Mouse (Mus musculus) spleen, embryonic (tissue): ENCODE results near the gene Gba.

Source experiments
- CTCF ChIA-PET: fragments of 350-600 bp; sonication (Branson Sonifier 250); formaldehyde crosslinking; loops from one replicate; lab custom pipeline; 2022; lab: Charles Lee

Gene Gba

DNA sequence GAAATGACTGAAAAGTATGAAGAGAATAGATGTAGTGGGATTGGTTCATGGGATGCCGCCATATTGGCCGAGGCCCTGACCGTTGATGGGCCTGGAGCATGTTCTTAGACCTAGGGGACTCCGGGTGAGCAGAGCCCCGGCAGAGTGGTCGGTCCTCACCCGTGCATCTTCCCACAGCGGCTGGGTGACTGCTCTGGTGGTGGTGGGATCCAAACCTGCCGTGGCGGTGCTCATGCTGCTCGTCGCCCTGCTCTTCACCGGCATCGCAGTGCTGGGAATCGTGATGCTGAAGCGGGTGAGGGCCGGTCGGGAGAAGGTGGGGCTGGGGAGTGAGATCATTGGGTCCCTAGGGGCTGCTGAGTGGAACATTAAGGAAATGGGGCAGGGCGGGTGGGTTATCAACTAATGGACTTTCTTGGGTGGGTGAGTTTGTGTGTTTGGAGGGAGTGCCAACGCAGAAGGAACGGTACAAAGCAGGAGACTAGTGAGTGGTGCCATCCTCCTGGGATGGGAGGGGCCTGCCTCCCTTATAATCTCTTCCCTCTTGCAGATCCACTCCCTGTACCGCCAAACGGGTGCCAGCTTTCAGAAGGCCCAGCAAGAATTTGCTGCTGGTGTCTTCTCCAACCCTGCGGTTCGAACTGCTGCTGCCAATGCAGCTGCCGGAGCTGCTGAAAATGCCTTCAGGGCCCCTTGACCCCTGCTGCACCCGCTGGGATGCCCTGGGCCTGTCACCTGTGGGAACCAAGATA is 20.8 kb upstream of the Gba start:
- CTCF ChIA-PET, result no interaction called here

DNA sequence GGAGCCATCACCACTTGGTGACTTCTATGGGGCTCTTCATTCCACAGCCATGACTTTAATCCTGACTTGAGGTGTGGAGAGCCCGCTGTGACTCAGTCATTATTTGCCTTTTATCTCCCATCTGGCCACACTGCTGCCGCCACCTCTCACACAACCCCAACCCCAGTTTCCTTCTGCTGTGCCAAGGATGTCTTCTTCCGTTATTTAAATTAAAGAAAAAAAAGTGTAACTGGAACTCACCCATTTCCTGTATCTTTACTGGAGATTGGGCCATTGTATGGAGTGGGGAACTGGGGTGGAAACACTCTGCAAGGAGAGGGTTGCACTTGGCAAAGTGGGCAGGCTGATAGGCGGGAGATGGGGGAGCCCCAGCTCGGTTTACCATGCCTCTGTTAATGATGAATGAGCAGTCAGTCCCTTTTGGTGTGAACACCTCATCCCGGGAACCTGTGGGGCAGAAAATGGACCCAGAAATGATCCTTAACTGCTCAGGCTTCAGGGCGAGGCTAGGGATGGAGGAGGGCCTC is 20.1 kb upstream of the Gba start:
- CTCF ChIA-PET, result no interaction called here

DNA sequence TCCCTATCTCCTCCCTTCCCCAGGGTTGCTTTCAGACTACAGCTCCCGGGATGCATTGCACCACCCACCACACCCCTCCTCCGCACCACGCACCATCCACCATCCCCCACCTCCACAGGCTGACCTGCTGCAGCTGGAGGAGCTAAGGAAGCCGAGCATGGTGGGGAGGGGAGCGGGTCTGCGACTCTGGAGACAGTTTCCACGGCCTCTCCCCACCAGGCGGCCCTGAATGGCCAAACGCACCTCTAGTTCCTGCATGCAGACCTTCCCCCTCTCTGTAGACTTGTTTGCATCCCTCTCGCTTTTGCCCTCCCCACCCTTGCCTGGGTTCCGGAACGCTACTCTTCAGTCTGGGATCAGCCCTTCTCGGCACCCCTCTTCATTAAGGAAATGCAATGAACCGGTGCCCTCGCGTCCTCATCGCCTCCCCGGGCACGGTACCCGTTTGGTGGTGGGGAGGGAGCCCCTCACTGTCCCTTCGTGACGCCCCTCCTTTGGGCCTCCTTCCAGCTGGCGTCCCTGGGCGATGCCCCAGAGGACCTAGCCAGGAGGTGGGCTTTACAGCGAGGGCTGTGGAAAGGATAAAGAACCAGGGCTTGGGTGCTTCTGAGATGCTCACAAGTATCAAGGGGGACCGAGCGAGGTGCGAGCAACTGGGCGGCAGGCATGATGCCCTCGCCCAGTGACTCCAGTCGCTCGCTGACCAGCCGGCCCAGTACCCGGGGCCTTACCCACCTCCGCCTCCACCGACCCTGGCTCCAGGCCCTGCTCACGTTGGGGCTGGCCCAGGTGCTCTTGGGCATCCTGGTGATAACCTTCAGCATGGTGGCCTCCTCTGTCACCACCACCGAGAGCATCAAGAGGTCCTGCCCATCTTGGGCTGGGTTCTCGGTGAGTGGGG is 19.4 kb upstream of the Gba start, which contains the start of gene Fam189b:
Gene Fam189b, plus strand, starts transcription at position 86 of the 901 bp plus-strand sequence.
- CTCF ChIA-PET, result no interaction called here

DNA sequence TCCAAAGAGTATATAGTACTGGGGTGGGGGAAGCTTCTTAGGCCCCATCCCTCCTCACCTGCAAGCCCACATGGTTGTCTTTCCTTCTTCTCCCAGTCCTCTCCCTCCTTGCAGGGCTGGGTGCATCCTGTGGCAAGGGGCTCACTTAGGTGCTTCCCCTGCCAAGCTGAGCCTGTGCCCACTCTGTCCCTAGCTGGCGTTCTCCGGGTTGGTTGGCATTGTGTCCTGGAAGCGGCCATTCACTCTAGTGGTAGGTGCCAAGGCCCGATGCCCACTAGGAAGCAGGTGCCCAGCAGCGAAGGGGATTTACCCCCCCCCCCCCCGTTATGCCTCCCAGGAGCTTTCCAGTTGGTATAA is 18.8 kb upstream of the Gba start:
- CTCF ChIA-PET, result no interaction called here

DNA sequence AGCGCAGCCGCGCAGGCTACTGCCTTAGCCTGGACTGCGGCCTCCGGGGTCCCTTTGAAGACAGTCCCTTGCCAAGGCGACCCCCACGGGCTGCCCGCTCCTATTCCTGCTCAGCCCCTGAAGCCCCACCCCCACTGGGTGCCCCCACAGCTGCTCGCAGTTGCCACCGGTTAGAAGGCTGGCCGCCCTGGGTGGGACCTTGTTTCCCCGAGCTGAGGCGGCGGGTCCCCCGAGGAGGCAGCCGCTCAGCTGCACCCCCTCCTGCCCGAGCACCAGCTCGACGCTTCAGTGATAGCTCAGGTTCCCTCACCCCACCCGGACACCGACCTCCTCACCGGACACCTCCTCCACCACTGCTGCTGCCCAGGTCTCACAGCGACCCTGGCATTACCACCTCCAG is 15.5 kb upstream of the Gba start:
- CTCF ChIA-PET, result no interaction called here

DNA sequence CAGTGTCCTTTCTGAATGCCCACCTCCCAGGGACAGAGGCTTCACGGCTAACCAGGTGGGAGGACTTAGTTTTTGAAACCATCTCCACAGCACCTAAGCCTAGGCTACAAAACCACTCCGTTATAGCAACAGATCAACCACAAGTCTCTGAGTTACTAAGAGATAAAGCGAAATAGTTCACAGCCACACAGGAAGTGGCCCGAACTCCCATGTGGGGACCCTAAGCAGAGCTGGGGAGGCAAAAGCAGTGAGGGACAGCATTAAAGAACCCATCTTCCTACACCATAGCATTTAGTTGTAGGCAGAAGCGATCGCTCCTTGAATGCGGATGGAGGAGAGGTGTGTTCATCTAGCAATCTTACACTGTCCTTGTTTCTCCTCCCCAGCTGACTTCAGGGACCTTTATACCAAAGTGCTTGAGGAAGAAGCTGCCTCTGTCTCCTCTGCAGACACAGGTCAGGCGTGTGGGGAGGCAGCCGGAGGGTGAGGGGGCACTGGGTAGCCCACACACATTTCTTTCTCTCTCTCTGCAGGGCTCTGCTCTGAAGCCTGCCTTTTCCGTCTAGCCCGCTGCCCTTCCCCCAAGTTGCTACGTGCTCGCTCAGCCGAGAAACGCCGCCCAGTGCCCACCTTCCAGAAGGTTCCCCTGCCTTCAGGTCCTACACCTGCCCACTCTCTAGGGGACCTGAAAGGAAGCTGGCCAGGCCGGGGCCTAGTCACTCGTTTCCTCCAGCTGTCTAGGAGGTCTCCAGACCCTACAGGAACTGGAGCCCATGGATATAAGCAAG is 14.8 kb upstream of the Gba start:
- CTCF ChIA-PET, result no interaction called here

DNA sequence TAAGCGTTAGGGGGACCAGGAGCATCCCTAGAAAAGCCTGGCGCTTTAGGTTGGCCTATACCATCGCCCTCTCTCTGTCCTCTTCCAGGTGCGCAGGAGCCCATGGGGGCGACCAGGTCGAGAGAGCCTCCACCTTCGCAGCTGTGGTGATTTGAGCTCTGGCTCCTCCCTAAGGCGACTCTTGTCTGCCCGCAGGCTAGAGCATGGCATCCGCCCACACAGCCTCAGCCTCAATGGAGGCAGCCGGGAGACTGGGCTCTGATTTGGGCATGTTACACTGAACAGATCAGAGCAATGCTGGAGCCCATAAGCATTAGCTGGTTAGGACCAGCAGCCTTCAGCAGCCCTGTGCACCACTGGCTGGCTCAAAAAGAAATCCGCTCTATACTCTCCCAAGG is 14.3 kb upstream of the Gba start:
- CTCF ChIA-PET, result no interaction called here

DNA sequence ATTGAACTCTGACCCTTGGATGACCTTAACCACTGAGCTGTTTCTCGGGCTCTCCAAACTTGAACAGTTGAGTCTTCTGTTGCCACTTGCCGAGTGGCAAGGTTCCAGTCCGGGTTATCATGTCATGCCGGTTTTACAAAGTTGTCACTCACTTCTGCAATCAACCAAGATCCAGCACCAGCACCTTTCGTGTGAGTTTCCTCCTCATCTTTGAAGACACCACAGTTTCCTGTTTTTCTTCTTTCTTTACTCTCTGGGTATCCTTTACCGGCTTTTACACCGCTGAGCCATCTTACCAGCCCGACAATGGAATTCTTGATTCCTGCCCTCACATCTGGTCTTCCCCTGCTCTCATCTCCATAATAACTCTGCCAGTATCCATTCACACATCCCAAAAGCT is 12.3 kb upstream of the Gba start:
- CTCF ChIA-PET, result interaction anchor here (0.5 to 0.6 kb wide), 3 partner anchors 12 to 161 kb away, joined by 3 to 5 read pairs (median 4); partner anchors contain the start of gene Gba

DNA sequence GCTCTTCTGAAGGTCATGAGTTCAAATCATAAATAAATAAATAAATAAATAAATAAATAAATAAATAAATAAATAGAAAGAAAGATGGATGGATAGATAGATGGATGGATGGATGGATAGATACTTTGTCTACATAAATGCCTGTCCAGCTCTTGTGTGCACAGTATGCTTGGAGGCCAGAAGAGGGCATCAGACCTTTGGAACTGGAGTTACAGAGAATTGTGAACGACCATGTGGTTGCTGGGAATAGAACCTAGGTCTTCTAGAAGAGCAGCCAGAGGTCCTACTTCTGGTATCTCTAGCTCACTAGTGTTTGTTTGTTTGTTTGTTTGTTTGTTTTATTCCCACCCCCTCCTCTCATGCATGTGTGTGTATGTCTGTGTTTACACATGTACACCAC is 9.4 kb upstream of the Gba start:
- CTCF ChIA-PET, result no interaction called here

DNA sequence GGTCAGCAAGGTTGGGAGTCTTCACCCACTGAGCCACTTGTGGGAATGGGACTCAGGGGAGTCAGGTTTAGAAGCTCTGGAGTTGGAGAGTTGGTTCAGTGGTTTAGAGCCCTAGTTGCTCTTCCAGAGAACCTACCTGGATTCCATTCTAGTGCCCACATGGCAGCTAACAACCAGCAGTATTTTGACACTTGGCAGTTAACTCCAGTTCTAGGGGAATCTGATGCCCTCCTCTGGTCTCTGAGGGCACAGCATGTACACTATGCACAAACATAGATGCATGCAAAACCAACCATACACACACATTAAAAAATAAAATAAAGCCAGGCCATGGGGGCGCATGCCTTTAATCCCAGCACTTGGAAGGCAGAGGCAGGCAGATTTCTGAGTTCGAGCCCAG is 8.9 kb upstream of the Gba start:
- CTCF ChIA-PET, result interaction anchor here (1.0 kb wide), 1 partner anchor 21 kb away, joined by 3 read pairs; no protein-coding TSS in a partner anchor

DNA sequence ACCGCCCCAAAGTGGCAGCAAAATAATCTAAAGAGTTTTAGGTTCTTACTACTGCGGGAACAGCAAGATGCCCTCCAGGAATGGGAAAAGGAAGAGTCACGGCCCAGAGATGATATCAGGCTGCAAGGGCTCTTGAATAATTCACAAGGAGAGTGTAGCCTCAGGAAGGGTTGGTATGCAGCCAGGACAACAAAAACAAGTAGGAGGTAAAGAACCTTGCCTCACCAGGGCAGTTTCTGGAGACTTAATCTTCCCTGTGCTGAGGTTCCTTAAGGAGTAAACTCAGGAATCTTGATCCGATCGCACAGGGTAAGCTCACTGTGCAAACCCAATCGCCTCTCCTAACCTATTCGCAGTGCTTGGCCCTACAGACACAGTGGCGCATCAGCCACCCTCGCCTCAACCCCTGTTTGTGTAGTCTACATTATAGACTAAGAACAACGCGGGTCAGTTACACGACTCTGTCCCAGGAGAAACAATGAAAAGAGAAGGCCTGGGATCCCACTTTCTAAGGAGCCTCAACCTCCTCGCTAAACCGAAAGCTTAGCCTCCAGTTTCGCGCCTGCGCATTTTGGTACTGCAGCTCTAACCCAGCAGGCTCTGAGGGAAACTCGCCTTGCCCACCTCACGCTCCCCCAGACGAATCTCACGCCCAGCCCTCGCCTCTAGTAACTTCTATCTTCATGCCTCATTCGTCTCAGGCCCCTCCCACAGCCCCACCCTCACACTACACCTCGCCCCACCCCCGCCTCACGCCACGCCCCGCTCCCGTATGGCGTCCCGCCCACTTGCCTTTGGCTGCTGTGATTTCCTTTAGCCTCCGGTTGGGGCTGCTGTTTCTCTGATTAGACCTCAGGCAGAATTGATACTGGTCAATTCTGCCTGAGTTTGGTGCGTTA is 6.5 kb upstream of the Gba start:
- CTCF ChIA-PET, result no interaction called here

DNA sequence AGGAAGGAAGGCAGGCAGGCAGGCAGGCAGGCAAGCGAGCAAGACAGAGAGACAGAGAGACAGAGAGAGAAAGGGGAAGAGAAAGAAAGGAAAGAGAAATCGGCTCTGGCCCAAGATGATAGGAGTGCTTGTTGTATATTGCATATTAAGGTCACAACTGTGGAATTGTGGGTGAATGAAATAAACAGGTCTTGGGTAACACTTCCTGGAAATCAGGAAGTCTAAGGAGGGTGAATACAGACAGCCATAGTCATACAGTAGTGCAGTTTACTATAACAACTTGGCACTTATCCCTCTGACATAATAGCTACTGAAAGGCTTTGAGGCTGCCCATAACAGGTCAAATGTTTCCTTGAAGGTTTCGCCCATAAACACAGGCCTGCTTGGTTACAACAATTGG is 2.9 kb upstream of the Gba start:
- CTCF ChIA-PET, result interaction anchor here (0.5 to 0.8 kb wide), 2 partner anchors 893 to 899 kb away, joined by 3 to 6 read pairs; no protein-coding TSS in a partner anchor

DNA sequence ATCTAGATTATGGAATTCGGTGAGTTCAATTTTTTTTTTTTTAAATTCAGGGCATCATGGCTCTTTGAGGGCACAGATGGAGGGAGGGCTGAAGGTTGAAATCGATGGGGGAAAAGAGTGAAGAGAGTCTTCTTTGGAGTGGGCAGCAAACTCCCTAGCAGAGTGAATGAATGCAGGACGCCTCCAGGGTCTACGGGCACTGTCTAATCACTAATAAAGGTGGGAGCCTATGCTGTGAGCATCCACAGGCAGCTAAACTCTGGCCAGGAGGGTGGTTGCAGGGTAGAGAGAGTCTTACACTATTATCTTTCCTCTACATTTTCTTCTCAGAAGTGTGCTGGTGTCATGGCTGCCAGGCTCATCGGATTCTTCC is 400 bp downstream of the Gba start:
- CTCF ChIA-PET, result interaction anchor here (0.6 to 0.7 kb wide), 3 partner anchors 13 to 1304 kb away, joined by 3 to 5 read pairs (median 4); partner anchors contain the start of gene Trim46

DNA sequence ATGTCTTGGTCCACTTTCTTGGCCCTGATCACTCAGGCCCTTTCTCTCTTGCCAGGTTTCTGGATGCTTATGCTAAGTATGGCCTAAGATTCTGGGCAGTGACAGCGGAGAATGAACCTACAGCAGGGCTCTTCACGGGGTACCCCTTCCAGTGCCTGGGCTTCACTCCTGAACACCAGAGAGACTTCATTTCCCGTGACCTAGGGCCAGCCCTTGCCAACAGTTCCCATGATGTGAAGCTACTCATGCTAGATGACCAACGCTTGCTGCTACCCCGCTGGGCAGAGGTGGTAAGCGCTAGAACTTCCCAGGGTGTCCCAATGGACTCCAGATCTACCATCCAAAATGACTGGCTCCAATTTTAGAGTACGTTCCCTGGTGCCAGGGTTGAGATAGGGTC is 3.4 kb downstream of the Gba start:
- CTCF ChIA-PET, result no interaction called here

DNA sequence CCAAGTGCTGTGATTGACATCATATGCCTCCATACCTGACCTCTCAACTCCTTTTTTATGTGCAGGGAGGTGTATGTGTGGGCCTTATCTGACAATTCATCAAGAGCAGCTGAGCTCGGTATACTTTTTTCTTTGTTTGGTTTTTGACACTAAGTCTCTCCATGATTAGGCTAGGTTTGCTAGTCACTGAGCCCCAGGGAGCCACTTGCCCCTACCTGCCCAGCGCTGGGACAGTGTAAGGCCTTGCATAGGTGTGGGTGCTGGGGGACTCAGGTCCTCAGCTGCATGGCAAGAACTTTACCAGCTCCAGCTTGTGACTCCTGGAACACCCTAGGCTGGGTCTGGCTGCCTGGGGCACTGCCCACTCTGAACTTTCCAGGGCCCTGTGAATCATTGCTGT is 4.0 kb downstream of the Gba start:
- CTCF ChIA-PET, result no interaction called here

DNA sequence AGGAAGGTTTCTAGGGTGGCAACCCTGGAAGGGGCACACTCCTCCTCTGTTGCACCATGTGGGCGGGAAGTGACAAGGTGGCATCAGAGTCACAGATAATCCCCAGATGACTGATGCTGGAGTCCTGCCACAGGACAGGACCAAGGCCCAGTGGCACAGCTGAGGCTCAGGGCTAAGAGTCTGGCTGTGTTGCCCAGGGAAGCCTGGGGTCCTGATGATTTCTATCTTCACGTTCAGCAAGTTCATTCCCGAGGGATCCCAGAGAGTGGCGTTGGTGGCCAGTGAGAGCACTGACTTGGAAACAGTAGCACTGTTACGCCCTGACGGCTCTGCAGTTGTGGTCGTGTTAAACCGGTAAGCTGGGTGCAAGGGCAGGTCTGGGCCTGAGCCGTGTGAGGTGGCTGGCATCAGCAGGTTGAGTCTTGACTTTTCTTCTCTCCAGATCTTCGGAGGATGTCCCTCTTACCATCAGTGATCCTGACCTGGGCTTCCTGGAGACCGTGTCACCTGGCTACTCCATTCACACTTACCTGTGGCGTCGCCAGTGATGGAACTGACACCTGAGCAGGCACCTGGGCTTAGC is 5.4 kb downstream of the Gba start:
- CTCF ChIA-PET, result no interaction called here

DNA sequence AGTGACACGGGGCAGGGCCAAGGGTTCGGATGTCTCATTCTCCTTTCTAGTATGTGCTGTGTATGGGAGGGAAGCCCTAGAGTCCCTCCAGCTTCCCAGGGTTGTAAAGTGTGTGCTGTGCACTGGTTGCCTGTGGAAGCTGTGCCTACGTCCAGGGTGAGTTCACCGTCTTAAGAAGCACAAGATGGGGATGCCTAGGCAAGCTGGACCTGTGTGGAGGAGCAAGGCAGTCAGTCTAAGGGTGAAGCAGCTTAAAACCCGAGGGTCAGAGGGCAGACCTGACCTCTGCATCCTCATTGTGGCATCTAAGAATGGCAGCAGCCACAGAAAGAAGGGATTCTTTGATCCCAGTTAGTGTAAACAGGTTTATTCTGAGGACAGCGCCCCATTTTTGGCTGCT is 6.0 kb downstream of the Gba start:
- CTCF ChIA-PET, result no interaction called here

DNA sequence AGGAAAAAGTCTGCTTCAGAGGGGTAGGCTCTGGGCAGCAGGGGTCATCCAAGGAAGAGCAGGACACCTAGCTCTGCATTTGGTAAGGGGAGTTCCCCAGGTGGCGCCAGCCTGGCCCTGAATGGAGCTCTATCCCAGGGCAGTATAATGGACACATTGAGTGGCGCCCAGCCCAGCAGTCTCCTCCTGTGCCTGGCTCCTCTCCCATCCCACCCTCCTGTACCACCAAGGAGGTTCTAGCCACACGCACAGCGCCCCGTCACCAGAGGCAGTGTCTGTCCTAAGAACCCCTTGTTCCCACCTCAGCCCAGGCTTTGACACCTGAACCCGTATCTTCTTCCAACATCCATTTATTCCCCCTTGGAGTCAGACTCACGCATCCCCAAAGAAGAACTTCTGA is 7.0 kb downstream of the Gba start:
- CTCF ChIA-PET, result no interaction called here

DNA sequence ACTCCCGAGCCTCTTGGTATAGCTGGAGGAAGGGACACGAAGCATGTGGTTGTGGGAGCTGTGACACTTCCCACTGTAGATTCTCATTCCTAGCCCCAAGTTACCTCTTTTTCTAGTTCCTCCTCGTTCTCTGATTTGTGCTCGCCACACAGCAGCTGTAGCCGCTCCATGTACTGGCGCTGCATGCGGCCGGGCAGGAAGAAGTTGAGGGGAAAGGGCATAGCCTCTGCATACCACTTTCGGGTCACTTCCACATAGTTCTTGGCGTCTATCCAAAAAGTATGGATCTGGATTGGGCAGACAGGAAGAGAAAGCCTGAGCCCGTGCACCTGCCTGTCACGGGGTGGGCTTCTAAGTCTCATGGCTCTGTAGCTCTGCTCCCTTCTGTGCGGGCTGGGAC is 7.4 kb downstream of the Gba start:
- CTCF ChIA-PET, result no interaction called here

DNA sequence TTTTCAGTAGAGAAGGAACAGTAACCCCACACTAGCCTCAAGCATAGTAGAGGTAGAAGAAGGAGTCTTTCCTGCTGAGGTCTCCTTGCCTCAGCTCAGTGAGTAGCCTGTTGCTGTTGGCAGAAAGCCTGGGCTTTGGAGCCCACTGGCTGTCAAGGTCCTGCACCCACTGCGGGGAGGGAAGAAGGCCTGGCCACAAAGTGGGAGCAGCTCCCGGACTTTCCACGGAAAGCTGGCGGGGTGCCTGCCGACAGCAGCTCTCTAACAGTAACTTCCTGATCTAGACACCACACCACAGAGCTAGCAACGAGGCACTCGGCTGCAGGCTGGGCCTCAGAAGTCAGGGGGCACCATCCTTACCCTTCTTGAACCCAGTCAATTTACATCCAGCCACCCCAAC is 8.0 kb downstream of the Gba start:
- CTCF ChIA-PET, result no interaction called here
